Mouse (Mus musculus): ENCODE measurements around the gene Gm28845.
A peak's percentile ranks its signal among the peaks of the same experiment; 100 is the strongest.

The Gm28845 gene

GRCm38 (mm10) chr1:65119438-65119837, at the start of gene Gm28845:
Gene Gm28845 (minus strand): TSS chr1:65119558.
- DNase-seq, result no peak

- DNase-seq, result no peak
These were observed 48.1 kb upstream of the Gm28845 start for GRCm38 (mm10) chr1:65167496-65167895.

GRCm38 (mm10) chr1:65162210-65162609, 42.9 kb upstream of the Gm28845 start:
- peak; percentile 15 for DNase-seq

- DNase-seq, result no peak
These were observed 36.8 kb upstream of the Gm28845 start for GRCm38 (mm10) chr1:65156111-65156510.

- DNase-seq, result no peak
These were observed 35.5 kb upstream of the Gm28845 start for GRCm38 (mm10) chr1:65154814-65155213.

- DNase-seq, result no peak
These were observed 28.6 kb upstream of the Gm28845 start for GRCm38 (mm10) chr1:65147971-65148370.

GRCm38 (mm10) chr1:65147326-65147725, 28.0 kb upstream of the Gm28845 start:
- no peak for DNase-seq

- no peak for DNase-seq
These were observed 27.2 kb upstream of the Gm28845 start for GRCm38 (mm10) chr1:65146601-65147000.

- DNase-seq, result no peak
These were observed 25.4 kb upstream of the Gm28845 start for GRCm38 (mm10) chr1:65144783-65145182.

GRCm38 (mm10) chr1:65137560-65137959, 18.2 kb upstream of the Gm28845 start:
- no peak for DNase-seq

- no peak for DNase-seq
These were observed 13.5 kb upstream of the Gm28845 start for GRCm38 (mm10) chr1:65132833-65133232.

- DNase-seq, result no peak
These were observed 12.3 kb upstream of the Gm28845 start for GRCm38 (mm10) chr1:65131671-65132070.

GRCm38 (mm10) chr1:65130226-65130625, 10.9 kb upstream of the Gm28845 start:
- no peak for DNase-seq

GRCm38 (mm10) chr1:65129634-65130180, 10.3 kb upstream of the Gm28845 start:
- no peak for DNase-seq

- DNase-seq, result peak; percentile 11
These were observed 3.4 kb upstream of the Gm28845 start, which contains the start of gene D630023F18Rik for GRCm38 (mm10) chr1:65122574-65123372. Gene D630023F18Rik (minus strand): TSS chr1:65123214.

- no peak for DNase-seq
These were observed 1.0 kb downstream of the Gm28845 start for GRCm38 (mm10) chr1:65118150-65118913.

- no peak for DNase-seq
These were observed 5.7 kb downstream of the Gm28845 start for GRCm38 (mm10) chr1:65113536-65114172.

- no peak for DNase-seq
These were observed 6.6 kb downstream of the Gm28845 start for GRCm38 (mm10) chr1:65112807-65113196.

- peak; percentile 75 for DNase-seq
These were observed 7.1 kb downstream of the Gm28845 start for GRCm38 (mm10) chr1:65112031-65112806.

- DNase-seq, result no peak
These were observed 9.5 kb downstream of the Gm28845 start for GRCm38 (mm10) chr1:65109756-65110435.

- no peak for DNase-seq
These were observed 10.2 kb downstream of the Gm28845 start for GRCm38 (mm10) chr1:65109196-65109595.
